Mouse (Mus musculus) liver, adult 2 months (tissue): ENCODE measurements around the gene Vmn1r16.

Experiments
- CTCF ChIP-seq: fragments of 200-500 bp; IDR thresholded peaks from 2 replicates; pipeline ENCODE4 v1.5.1; 2011; ENCODE audit warnings: low read depth, low read length, control low read depth
- POLR2A ChIP-seq: fragments of 200-500 bp; IDR thresholded peaks from 2 replicates; pipeline ENCODE4 v1.6.1; 2011; ENCODE audit warnings: low read length, control low read depth; ENCODE audit not compliant: insufficient read depth; ENCODE audit errors: extremely low read depth

DNA sequence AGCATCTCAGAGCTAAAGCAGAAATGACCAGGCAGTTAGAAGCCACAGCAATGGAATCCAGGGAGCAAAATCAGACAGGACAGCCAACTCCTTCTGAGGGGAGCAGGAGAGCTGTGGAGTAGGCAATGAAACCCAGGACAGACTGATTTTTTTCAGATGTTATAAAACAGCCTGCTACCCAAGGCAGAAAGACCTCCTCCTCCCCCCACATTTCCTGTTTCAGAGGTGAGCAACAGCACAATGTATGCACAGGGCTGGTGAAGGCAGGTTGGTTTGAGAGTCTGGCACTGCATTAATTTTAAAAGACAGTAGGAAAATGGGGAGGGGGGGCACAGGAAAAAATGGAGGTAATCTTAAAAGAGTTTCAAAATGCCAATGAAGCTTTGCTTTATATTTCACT, 56.8 kb downstream of the Vmn1r16 start:
- TF ChIP-seq POLR2A (no peak), CTCF (no peak)
